Mouse (Mus musculus) limb, embryonic 13.5 days (tissue): Measurements from ENCODE around the gene Kdm2b. TPM values are rescaled to one million over a fixed set of nuclear protein-coding genes. Genes with fewer than 3 reads are reported as not detected.
A peak's percentile ranks its signal among the peaks of the same experiment; 100 is the strongest.

Experiments
- ATAC-seq: fragments of 200-750 bp; cut with Nextera tagmentation; 2 replicates; pipeline ENCODE4 v1.8.0; 2017; ENCODE audit warnings: low read depth, moderate number of reproducible peaks, moderate TSS enrichment; ENCODE audit not compliant: low FRiP score
- H3K27ac ChIP-seq: fragments of 300-500 bp; sonication (generic); 2 replicates; pipeline ENCODE4 v1.5.1; 2015; ENCODE audit warnings: inconsistent platforms, mild to moderate bottlenecking, moderate library complexity
- H3K27me3 ChIP-seq: fragments of 300-500 bp; sonication (generic); 2 replicates; pipeline ENCODE4 v1.6.1; 2015; ENCODE audit warnings: mild to moderate bottlenecking, inconsistent platforms
- H3K36me3 ChIP-seq: fragments of 300-500 bp; sonication (generic); 2 replicates; pipeline ENCODE4 v1.6.1; 2015; ENCODE audit warnings: inconsistent platforms, mild to moderate bottlenecking, moderate library complexity
- H3K4me1 ChIP-seq: fragments of 300-500 bp; sonication (generic); 2 replicates; pipeline ENCODE4 v1.6.1; 2015; ENCODE audit warnings: inconsistent platforms
- H3K4me2 ChIP-seq: fragments of 300-500 bp; sonication (generic); replicated peaks from 2 replicates; pipeline ENCODE4 v1.6.1; 2015; ENCODE audit warnings: inconsistent platforms, mild to moderate bottlenecking, moderate library complexity
- H3K4me3 ChIP-seq: fragments of 300-500 bp; sonication (generic); 2 replicates; pipeline ENCODE4 v1.5.1; 2015; ENCODE audit warnings: moderate library complexity, mild to moderate bottlenecking, inconsistent platforms
- H3K9ac ChIP-seq: fragments of 300-500 bp; sonication (generic); 2 replicates; pipeline ENCODE4 v1.6.1; 2015; ENCODE audit warnings: mild to moderate bottlenecking, inconsistent platforms
- H3K9me3 ChIP-seq: fragments of 300-500 bp; sonication (generic); 2 replicates; pipeline ENCODE4 v1.6.1; 2016; ENCODE audit warnings: inconsistent platforms
- WGBS: fragments of 180-500 bp; shearing (Covaris S2); methylation state at CpG from one replicate; pipeline ENCODE4 v1.1.7; 2015; 5-methylcytosine and 5-hydroxymethylcytosine counted together
- polyA plus RNA-seq: library from polyadenylated mRNA; unstranded; fragments of >200 nt; fragmentation: Nextera tagmentation; extraction: Ambion mirVana; gene quantifications from 2 replicates; pipeline ENCODE4 v1.2.1, GENCODE M21; 2015

Kdm2b gene
- polyA plus RNA-seq, 1 experiment from 2014 or later = 66.6 TPM

DNA sequence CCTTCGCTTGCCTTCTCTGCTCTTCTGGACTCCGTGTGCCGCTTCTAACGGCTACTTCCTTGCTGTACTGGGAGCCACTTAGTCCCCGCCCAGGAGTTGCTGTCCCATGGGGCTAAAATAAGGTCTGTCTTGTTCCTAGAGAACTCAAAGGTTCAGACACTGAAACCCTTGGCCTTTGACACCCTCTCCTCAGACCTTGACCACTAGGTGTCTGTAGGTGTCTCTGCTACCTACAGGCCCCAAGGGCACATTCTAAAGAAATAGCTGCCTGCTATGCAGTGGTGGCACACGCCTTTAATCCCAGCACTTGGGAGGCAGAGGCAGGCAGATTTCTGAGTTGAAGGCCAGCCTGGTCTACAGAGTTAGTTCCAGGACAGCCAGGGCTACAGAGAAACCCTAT lies 73.5 kb downstream of the Kdm2b start:
- WGBS = 86% methylated on average over 6 of the region's 6 CpGs
- H3K36me3 ChIP-seq = no peaks in the 10 kb centered on the region
- no peak overlapping the region for H3K9ac ChIP-seq
- peaks cover 13% of the 10 kb centered on the region for H3K4me1 ChIP-seq
- no peak overlapping the region for H3K4me2 ChIP-seq
- H3K27me3 ChIP-seq = no peaks in the 10 kb centered on the region
- no peak for ATAC-seq
- H3K4me3 ChIP-seq = no peak overlapping the region
- H3K27ac ChIP-seq = no peak overlapping the region
- H3K9me3 ChIP-seq = no peaks in the 10 kb centered on the region

DNA sequence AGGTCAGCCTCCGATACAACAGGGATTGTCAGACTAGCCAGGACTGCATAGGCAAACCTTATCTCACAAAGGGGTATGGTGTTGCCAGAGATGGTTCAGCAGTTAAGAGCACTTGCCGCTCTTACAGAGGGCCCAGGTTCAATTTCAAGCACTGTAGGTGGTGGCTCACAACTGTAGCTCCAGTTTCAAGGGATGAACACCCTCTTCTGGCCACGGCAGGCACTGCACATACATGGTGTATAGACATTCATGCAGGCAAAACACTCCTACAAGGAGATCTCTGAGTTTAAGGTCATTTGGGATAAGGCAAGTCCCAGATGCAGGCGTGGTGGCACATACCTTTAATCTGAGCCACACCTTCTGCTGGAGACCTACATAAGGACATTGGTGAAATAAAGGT lies 76.8 kb downstream of the Kdm2b start:
- WGBS = 90% methylated on average over 4 of the region's 4 CpGs
- Histone ChIP-seq H3K9me3 (no peaks in the 10 kb centered on the region), H3K4me1 (peaks cover 5% of the 10 kb centered on the region), H3K27ac (no peak overlapping the region), H3K9ac (no peak overlapping the region), H3K36me3 (no peaks in the 10 kb centered on the region), H3K4me3 (no peak overlapping the region), H3K27me3 (no peaks in the 10 kb centered on the region), H3K4me2 (no peak overlapping the region)
- ATAC-seq = no peak

DNA sequence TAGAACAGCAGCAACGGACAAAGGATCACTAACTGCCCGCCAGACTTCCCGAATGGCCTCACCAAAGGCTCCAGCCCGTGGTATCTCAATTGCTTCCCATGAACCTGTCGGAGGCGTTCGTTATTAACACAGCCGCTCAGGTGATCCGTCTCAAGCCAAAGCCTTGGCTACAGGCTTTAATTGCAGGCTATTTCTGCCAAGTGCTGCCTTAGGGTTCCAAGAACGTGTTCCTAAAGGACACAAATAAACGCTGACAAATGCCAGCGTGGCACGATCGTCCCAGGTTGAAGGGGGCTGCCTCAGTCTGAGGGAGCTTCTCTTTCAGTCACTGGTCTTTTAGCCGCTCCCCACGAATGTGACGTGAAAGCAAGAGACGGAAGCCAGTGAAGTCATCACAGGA lies 80.1 kb downstream of the Kdm2b start:
- no peak for ATAC-seq
- Histone ChIP-seq H3K4me1 (no peaks in the 10 kb centered on the region), H3K4me3 (no peak overlapping the region), H3K9ac (no peak overlapping the region), H3K27me3 (no peaks in the 10 kb centered on the region), H3K36me3 (no peaks in the 10 kb centered on the region), H3K27ac (no peak overlapping the region), H3K9me3 (no peaks in the 10 kb centered on the region), H3K4me2 (no peak overlapping the region)
- 61% methylated on average over 18 of the region's 18 CpGs for WGBS

DNA sequence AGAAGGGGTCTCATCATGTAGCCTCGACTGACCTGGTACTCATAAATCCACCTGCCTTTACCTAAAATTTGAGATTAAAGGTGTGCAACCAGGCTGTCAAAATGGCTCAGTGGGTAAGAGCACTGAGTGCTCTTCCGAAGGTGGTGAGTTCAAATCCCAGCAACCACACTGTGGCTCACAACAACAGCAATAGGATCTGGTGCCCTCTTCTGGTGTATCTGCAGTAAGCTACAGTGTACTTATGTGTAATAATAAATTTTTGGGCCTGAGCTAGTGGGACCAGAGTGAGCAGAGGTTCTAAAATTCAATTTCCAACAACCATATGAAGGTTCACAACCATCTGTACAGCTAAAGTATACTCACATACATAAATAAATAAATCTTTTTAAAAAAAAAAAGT lies 81.6 kb downstream of the Kdm2b start:
- Histone ChIP-seq H3K4me3 (no peak overlapping the region), H3K27me3 (no peaks in the 10 kb centered on the region), H3K36me3 (no peaks in the 10 kb centered on the region), H3K9ac (no peak overlapping the region), H3K27ac (no peak overlapping the region), H3K4me1 (no peaks in the 10 kb centered on the region), H3K4me2 (no peak overlapping the region), H3K9me3 (no peaks in the 10 kb centered on the region)
- no peak for ATAC-seq
- WGBS = 91% methylated on average over 2 of the region's 2 CpGs

DNA sequence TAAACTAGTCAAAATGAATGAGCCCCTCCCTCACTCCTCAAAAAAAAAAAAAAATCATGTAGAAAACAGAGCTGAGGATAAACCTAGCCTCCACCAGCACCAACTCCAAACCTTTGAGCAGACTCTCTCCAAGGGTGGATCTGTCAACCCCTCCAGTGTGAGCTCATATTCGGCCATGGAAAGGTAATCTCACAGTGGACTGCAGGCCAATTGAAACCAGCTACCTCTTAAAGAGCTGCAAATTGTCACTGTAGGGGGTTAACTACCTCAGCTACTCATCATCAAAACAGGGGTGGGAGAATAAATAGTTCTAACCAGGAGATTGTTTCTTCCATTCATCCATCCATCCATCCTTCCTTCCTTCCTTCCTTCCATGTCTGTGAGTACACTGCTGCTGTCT lies 82.4 kb downstream of the Kdm2b start:
- Histone ChIP-seq H3K4me2 (no peak overlapping the region), H3K36me3 (no peaks in the 10 kb centered on the region), H3K27ac (no peak overlapping the region), H3K27me3 (no peaks in the 10 kb centered on the region), H3K4me3 (no peak overlapping the region), H3K4me1 (no peaks in the 10 kb centered on the region), H3K9me3 (no peaks in the 10 kb centered on the region), H3K9ac (no peak overlapping the region)
- ATAC-seq = no peak
- 62% methylated on average over 1 of the region's 1 CpGs for WGBS

DNA sequence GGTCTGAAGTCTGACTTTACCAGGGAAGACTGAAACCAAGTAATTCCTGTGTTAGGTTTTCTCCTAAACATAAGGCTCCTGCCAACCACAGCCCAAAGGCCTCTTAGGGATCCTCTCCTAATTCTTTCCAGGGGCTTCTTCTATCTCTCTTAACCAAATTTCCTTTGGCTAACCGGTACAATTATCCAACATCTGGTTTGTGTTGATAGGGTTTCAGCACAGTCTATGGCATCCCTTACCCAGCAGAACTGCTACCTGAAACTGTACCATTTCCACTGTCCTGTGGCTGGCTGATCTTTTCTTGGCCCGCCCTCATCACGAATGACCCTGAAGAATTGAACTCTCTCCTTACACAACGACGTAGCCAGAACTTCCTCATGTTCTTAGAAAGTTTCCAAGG lies 86.5 kb downstream of the Kdm2b start:
- H3K36me3 ChIP-seq = no peaks in the 10 kb centered on the region
- 60% methylated on average over 5 of the region's 5 CpGs for WGBS

DNA sequence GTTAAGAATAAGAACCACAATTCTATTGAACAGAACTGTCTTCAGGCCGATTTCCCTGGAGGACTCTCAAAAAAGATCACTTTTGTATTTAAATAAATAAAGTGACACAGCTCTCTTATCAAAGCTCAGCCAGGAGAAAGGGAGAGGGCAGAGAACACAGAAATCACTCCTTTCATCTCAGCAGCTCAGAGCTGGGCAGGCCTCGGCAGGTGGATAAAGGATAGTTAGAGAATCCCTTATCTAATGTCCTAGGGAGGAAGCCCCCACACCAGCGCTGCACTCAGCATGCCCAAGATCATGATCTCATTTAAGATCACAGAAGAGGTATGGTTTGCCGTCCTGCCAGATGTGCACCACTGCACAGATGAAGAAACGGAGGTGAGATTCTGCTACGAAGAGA lies 87.4 kb downstream of the Kdm2b start:
- Histone ChIP-seq H3K9ac (no peak overlapping the region), H3K4me2 (no peak overlapping the region), H3K9me3 (no peaks in the 10 kb centered on the region), H3K4me3 (no peak overlapping the region), H3K27me3 (no peaks in the 10 kb centered on the region), H3K27ac (no peak overlapping the region), H3K36me3 (no peaks in the 10 kb centered on the region), H3K4me1 (peaks cover 29% of the 10 kb centered on the region)
- ATAC-seq = no peak
- 82% methylated on average over 6 of the region's 6 CpGs for WGBS

More for the DNA sequence above, 86.5 kb downstream of the Kdm2b start:
- H3K4me2 ChIP-seq = no peak overlapping the region
- no peak overlapping the region for H3K9ac ChIP-seq
- no peaks in the 10 kb centered on the region for H3K27me3 ChIP-seq
- H3K27ac ChIP-seq = no peak overlapping the region
- no peak overlapping the region for H3K4me3 ChIP-seq
- peaks cover 20% of the 10 kb centered on the region for H3K4me1 ChIP-seq
- no peaks in the 10 kb centered on the region for H3K9me3 ChIP-seq
- ATAC-seq = no peak

DNA sequence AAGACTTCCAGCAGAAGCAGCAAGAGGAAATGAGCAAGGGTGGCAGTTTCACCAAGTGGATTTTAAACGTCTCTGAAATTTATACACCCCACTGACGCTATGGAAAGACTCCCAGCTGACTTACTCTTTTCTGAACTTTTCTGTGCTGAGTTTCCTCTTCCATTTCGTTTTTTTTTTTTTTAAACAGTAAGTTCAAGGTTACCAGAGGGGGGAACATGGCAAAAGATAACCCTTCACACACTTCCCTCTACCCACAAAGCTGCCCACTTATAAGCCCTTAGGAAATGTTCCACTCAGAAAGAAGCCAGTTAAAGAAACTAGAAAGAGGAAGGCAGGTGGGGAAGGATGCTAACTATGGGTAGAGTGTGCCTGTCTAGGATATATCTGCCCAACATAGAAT lies 88.0 kb downstream of the Kdm2b start:
- no peaks in the 10 kb centered on the region for H3K9me3 ChIP-seq
- no peaks in the 10 kb centered on the region for H3K36me3 ChIP-seq
- H3K9ac ChIP-seq = no peak overlapping the region
- H3K4me2 ChIP-seq = no peak overlapping the region
- 43% methylated on average over 3 of the region's 3 CpGs for whole genome bisulfite sequencing
- no peak overlapping the region for H3K4me3 ChIP-seq
- no peak overlapping the region for H3K27ac ChIP-seq
- no peaks in the 10 kb centered on the region for H3K27me3 ChIP-seq
- H3K4me1 ChIP-seq = peaks cover 30% of the 10 kb centered on the region
- ATAC-seq = no peak

DNA sequence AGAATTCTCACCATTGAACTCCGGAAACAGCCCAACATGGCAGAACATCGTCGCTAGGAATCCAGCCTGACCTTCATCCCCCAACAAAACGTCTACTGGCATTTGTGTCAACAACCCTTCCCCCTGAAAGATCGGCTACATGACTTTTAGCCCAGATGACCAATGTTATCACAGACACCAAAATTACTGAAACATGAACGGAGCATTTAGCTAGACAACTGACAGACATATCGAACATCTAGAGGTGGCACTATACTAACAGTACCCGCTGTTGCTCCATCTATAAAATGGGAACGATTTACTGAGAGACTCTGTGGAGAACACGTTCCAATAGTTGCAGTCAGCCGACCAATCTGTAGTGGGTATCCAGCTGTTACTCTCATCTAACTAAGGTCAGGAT lies 88.4 kb downstream of the Kdm2b start:
- Histone ChIP-seq H3K27ac (peak overlapping the region; percentile 81; the same call in 1 of the 2 replicates), H3K4me3 (peak overlapping the region; percentile 92)
- WGBS = 48% methylated on average over 11 of the region's 11 CpGs

DNA sequence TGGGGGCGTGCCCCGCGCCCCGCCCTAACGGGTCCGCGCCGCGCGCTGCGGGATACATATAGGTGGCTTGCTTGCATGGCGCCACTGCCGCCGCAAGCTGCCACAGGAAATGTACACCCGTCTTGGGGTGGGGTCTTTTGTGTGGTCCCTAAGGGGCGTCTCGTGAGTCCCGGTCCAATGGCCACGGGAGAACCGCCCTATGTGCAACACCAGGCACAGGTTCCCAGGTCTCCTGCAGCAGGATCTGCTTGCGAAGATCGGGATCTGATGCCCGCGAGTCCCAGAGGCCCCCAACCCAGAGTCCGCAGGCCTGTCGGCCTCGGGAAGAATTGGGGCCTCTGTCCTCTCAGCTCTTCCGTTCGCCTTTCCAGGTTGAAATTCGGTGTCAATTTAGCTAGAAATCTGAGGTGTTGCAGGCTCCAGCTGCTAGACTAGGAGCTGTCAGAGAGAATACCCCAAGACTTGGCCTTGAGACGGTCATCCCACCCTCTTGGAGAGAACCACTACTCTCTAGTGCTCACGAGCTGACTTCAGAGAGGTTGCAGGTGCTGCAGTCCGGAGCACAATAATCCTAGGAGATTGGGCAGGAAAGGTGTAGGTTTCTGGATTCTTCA lies 89.0 kb downstream of the Kdm2b start:
- peak overlapping the region; percentile 81 for H3K27ac ChIP-seq
- no peak for ATAC-seq
- 1% methylated on average over 33 of the region's 33 CpGs for WGBS
- H3K27me3 ChIP-seq = no peaks in the 10 kb centered on the region
- H3K9me3 ChIP-seq = no peaks in the 10 kb centered on the region
- H3K4me3 ChIP-seq = peak overlapping the region; percentile 92
- no peaks in the 10 kb centered on the region for H3K36me3 ChIP-seq
- H3K4me2 ChIP-seq = peak overlapping the region; percentile 76
- peaks cover 34% of the 10 kb centered on the region for H3K4me1 ChIP-seq
- peak overlapping the region; percentile 84 for H3K9ac ChIP-seq

More for the DNA sequence above, 88.4 kb downstream of the Kdm2b start:
- Histone ChIP-seq H3K4me1 (peaks cover 34% of the 10 kb centered on the region), H3K9ac (peak overlapping the region; percentile 84; the same call in 1 of the 2 replicates), H3K36me3 (no peaks in the 10 kb centered on the region), H3K9me3 (no peaks in the 10 kb centered on the region), H3K27me3 (no peaks in the 10 kb centered on the region), H3K4me2 (peak overlapping the region; percentile 76)
- ATAC-seq = no peak

DNA sequence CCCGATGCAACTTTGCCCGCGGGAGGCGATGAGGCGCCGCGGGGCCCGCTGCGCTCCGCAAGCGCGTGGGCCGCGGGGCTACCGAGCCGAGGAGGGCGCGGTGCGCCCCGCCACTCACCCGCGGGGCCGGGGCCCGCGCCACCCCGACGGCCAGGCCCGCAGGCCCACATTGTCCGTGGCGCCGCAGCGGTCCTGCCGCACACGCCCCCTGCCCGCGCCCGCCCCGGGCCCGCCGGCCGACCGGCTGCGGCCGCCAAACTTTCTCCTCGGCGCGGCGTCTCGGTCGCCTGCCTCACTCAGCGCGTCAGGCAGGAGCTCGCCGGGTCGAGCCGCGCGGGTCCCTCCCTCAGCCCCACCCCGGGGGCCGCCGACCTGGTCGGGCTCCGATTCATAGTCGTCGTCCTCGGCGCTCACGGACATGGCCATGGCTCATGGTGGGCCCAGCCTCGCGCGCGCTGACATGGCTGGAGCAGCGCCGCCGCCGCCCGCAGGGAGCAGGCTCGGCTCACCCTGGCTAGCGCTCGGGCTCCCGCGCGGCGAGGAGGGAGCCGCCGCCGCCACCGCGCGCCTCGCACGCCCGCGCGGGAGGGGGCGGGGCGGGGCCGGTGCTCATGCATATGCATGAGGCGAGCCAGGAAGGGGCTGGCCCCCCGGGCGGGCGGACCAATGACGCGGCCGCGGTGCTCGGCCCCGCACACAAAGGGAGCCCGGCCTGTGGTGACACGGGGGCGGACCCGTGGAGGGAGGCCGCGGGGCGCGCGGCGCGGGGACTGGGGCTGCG lies 89.7 kb downstream of the Kdm2b start:
- Histone ChIP-seq H3K36me3 (no peaks in the 10 kb centered on the region), H3K27ac (peak overlapping the region; percentile 92), H3K27me3 (no peaks in the 10 kb centered on the region), H3K4me2 (peak overlapping the region; percentile 76), H3K9me3 (no peaks in the 10 kb centered on the region), H3K9ac (peak overlapping the region; percentile 95), H3K4me1 (peaks cover 40% of the 10 kb centered on the region), H3K4me3 (peak overlapping the region; percentile 92)
- ATAC-seq = peak; percentile 99
- WGBS = under 1% methylated on average over 89 of the region's 120 CpGs

DNA sequence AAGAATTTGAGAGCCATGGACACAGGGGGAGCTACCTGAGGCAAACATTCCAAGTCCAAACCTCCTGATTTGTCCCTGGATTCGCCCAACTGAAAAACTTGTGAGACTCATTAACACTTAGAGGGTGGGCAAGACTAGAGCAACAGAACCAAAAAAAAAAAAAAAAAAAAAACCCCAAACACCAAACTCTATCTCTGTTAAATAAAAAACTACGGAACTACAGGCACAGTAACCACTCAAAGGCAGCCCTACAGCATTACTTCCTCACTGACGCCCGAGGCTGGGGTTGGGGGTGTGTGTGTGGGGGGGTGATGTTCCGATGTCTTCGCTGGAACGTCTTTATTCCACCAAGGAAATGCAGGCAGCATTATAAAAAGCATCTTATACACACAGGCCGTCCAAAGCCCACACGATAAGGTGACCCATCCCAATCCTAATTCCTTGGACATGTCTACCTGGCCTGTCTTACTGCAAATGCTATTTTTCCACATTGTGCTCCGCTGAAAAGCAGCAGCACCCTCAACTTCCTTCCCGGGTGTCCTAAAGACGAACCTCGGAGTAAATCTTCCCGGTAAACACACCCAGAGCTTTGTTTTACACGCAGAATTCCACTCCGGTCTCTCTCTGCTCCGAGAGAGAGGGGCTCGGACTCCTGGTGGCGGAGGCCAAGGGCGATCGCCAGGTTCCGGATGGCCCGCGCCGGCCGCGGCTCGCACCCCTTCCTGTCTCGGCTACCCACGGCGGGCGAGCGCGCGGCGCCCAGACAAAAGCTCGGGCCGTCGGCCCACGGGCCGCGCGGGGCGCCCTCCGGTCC lies 90.5 kb downstream of the Kdm2b start:
- ATAC-seq = no peak
- peak overlapping the region; percentile 76 for H3K4me2 ChIP-seq
- peak overlapping the region; percentile 92 for H3K4me3 ChIP-seq

More for the DNA sequence above, 90.5 kb downstream of the Kdm2b start:
- Histone ChIP-seq H3K36me3 (no peaks in the 10 kb centered on the region), H3K27me3 (no peaks in the 10 kb centered on the region), H3K9me3 (no peaks in the 10 kb centered on the region), H3K27ac (peak overlapping the region; percentile 92), H3K4me1 (peaks cover 40% of the 10 kb centered on the region), H3K9ac (peak overlapping the region; percentile 95)
- WGBS = 1% methylated on average over 42 of the region's 45 CpGs
